ENCODE assay signal across 8 mouse cellular contexts in genomic region chr3:141466727-141467335, GRCm38 (mm10). TPM values are rescaled to one million over a fixed set of nuclear protein-coding genes. Genes with fewer than 3 reads are reported as not detected.
A peak's percentile ranks its signal among the peaks of the same experiment; 100 is the strongest.
DNase-seq lines count a peak whose midpoint lies in the region; ATAC-seq lines count a peak whose summit lies in the region.

No protein-coding gene starts in this region.

- peak; percentile 28 for DNase-seq in cerebellum, adult 11-12 months
- DNase-seq in cerebellum, adult 11 months = no peak
- no peak for DNase-seq in lung, postnatal 36 days
- no peak for DNase-seq in limb, embryonic 10.5 days (ENCODE audit: low spot score)
- DNase-seq in urinary bladder, postnatal 4 days (ENCODE audit: low spot score in 2 of 2) = no peak

- WGBS in lung, embryonic 16.5 days = 10% methylated on average over 3 of the region's 3 CpGs
- WGBS in limb, embryonic 10.5 days = 3% methylated on average over 3 of the region's 3 CpGs
- WGBS in stomach, embryonic 15.5 days = 27% methylated on average over 3 of the region's 3 CpGs

- ATAC-seq in lung, embryonic 16.5 days (ENCODE audit: low read depth) = no peak
- no peak for ATAC-seq in stomach, embryonic 15.5 days (ENCODE audit: insufficient read depth, low FRiP score, low read depth)
- no peak for ATAC-seq in activated CD4-positive, CD25-positive, alpha-beta regulatory T cell, adult 4 months

- peak overlapping the region; percentile 89 for H3K4me2 ChIP-seq in lung, embryonic 16.5 days (ENCODE audit: low read depth, low read length)
- H3K4me2 ChIP-seq in stomach, embryonic 15.5 days = peak overlapping the region; percentile 90

- H3K27me3 ChIP-seq in lung, embryonic 16.5 days (ENCODE audit: control insufficient read depth, insufficient read depth, low read depth, low read length) = peaks cover 3% of the 10 kb centered on the region
- peaks cover 21% of the 10 kb centered on the region for H3K27me3 ChIP-seq in limb, embryonic 10.5 days (ENCODE audit: low read depth, poor library complexity, severe bottlenecking)
- H3K27me3 ChIP-seq in stomach, embryonic 15.5 days (replicated peaks) = peaks cover 15% of the 10 kb centered on the region

- peak overlapping the region; percentile 55 for H3K27ac ChIP-seq in lung, embryonic 16.5 days (ENCODE audit: low read length)
- peak overlapping the region; percentile 58 for H3K27ac ChIP-seq in limb, embryonic 10.5 days
- no peak overlapping the region for H3K27ac ChIP-seq in stomach, embryonic 15.5 days

- peak overlapping the region; percentile 76 for H3K4me3 ChIP-seq in lung, embryonic 16.5 days (ENCODE audit: low read length)
- peak overlapping the region; percentile 81 for H3K4me3 ChIP-seq in limb, embryonic 10.5 days
- peak overlapping the region; percentile 65 for H3K4me3 ChIP-seq in stomach, embryonic 15.5 days (replicated peaks)

- no peaks in the 10 kb centered on the region for H3K36me3 ChIP-seq in lung, embryonic 16.5 days (ENCODE audit: control insufficient read depth, insufficient read depth, low read length)
- H3K36me3 ChIP-seq in limb, embryonic 10.5 days = no peaks in the 10 kb centered on the region
- no peaks in the 10 kb centered on the region for H3K36me3 ChIP-seq in stomach, embryonic 15.5 days

- H3K4me1 ChIP-seq in lung, embryonic 16.5 days (replicated peaks; ENCODE audit: control insufficient read depth, insufficient read depth, low read length) = 0 out of 2 replicates have a peak, but pooled peaks cover 4% of the 10 kb centered on the region
- peaks cover 50% of the 10 kb centered on the region for H3K4me1 ChIP-seq in limb, embryonic 10.5 days
- H3K4me1 ChIP-seq in stomach, embryonic 15.5 days = peaks cover 7% of the 10 kb centered on the region; the same call in 1 of the 2 replicates

- peak overlapping the region; percentile 61 for H3K9ac ChIP-seq in lung, embryonic 16.5 days (ENCODE audit: low read length)
- H3K9ac ChIP-seq in stomach, embryonic 15.5 days = no peak overlapping the region; the same call in 1 of the 2 replicates

- H3K9me3 ChIP-seq in lung, embryonic 16.5 days (ENCODE audit: control insufficient read depth, low read length) = no peaks in the 10 kb centered on the region
- no peaks in the 10 kb centered on the region for H3K9me3 ChIP-seq in limb, embryonic 10.5 days (replicated peaks)
- H3K9me3 ChIP-seq in stomach, embryonic 15.5 days = no peaks in the 10 kb centered on the region

RNA-seq across cellular contexts. Expression of gene Unc5c, which starts 1.8 kb away (rescaled TPM):
- polyA plus RNA-seq in lung, embryonic 16.5 days (2015; fragmentation: Nextera tagmentation; extraction: Ambion mirVana) = 11.7 and 16.6 TPM in 2 replicates
- 7.4 and 12.9 TPM in 2 replicates for polyA plus RNA-seq in limb, embryonic 10.5 days (2016; fragmentation: Nextera tagmentation; extraction: Ambion mirVana)
- polyA plus RNA-seq in stomach, embryonic 15.5 days (2015; fragmentation: Nextera tagmentation; extraction: Ambion mirVana) = 7.0 and 9.1 TPM in 2 replicates
- not detected for polyA plus RNA-seq in activated CD4-positive, CD25-positive, alpha-beta regulatory T cell, adult 4 months (2017; shearing (Covaris generic))
